Mouse (Mus musculus): ENCODE measurements around the gene Lrba. TPM values are rescaled to one million over a fixed set of nuclear protein-coding genes. Genes with fewer than 3 reads are reported as not detected.

Lrba gene
- polyA plus RNA-seq, 1 experiment = 5.6 TPM

DNA sequence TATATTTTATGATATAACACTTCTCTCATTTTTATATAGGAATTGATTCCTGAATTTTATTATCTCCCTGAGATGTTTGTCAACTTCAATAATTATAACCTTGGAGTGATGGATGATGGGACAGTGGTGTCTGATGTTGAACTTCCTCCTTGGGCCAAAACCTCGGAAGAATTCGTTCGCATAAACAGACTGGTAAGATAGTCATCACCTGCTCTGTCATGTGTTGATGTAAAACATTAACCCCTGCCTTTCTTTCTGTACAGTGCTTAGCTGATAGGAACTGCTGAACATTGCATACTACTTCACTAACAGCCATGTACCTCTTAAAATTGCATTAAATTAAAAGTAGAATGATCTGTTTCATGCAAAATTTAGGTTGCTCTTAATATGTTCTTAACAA lies 439.9 kb downstream of the Lrba start:
- Histone ChIP-seq H3ac (ENCODE audit: control insufficient read depth, insufficient read length) (no peak overlapping the region), H3K4me2 (ENCODE audit: low read depth) (no peak overlapping the region), H3K4me3 (no peak overlapping the region), H3K79me2 (ENCODE audit: control insufficient read depth, insufficient read depth) (no peaks in the 10 kb centered on the region), H3K27me3 (ENCODE audit: control insufficient read depth, insufficient read depth, insufficient read length) (no peaks in the 10 kb centered on the region), H3K36me3 (ENCODE audit: control insufficient read depth, insufficient read depth) (no peaks in the 10 kb centered on the region)
- TF ChIP-seq USF1 (IDR thresholded peaks at IDR 0.05; ENCODE audit: low read depth) (no peak), TCF3 (IDR thresholded peaks at IDR 0.05; ENCODE audit: insufficient read length, low read depth) (no peak), TCF12 (IDR thresholded peaks at IDR 0.05; ENCODE audit: insufficient read depth, poor library complexity, severe bottlenecking) (no peak), POLR2A (IDR thresholded peaks at IDR 0.05; ENCODE audit: insufficient read length, low read depth) (no peak), CEBPB (IDR thresholded peaks at IDR 0.05; ENCODE audit: insufficient read depth, poor library complexity, severe bottlenecking) (no peak), MYOG (IDR thresholded peaks at IDR 0.05; ENCODE audit: control insufficient read depth in 1 of 3, insufficient read depth in 1 of 3, insufficient read length in 2 of 3, low read depth in 2 of 3) (no peak), SRF (IDR thresholded peaks at IDR 0.05; ENCODE audit: control insufficient read depth, insufficient read length, low read depth) (no peak), E2F4 (IDR thresholded peaks at IDR 0.05; ENCODE audit: insufficient read depth) (no peak)

DNA sequence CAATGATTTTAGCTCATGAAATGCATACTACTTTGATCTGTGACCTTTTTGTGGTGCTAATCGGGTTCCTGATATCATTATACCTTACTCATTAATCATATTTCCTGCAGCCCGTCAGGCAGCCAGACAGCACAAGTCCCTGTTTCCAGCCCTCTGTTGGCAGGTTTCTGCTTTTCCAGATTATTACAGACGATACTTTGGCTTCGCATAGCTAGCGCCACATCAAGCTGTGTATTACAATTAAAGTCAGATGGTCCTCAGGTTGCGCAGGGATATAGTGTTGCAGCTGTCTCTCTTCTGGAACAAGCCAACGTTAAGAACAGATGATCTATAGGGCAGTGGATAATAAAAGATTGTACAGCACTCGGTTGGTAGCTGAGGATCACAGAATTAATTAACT lies 443.7 kb downstream of the Lrba start:
- Histone ChIP-seq H3K4me3 (no peak overlapping the region), H3ac (ENCODE audit: control insufficient read depth, insufficient read length) (no peak overlapping the region), H3K36me3 (ENCODE audit: control insufficient read depth, insufficient read depth) (no peaks in the 10 kb centered on the region), H3K4me2 (ENCODE audit: low read depth) (no peak overlapping the region), H3K79me2 (ENCODE audit: control insufficient read depth, insufficient read depth) (no peaks in the 10 kb centered on the region), H3K27me3 (ENCODE audit: control insufficient read depth, insufficient read depth, insufficient read length) (no peaks in the 10 kb centered on the region)
- no peak for TF ChIP-seq TCF12 (IDR thresholded peaks at IDR 0.05; ENCODE audit: insufficient read depth, poor library complexity, severe bottlenecking)
- TF ChIP-seq REST (IDR thresholded peaks at IDR 0.05; ENCODE audit: insufficient read depth, insufficient read length) = no peak
- no peak for TF ChIP-seq USF1 (IDR thresholded peaks at IDR 0.05; ENCODE audit: low read depth)
- TF ChIP-seq MYOG (IDR thresholded peaks at IDR 0.05; ENCODE audit: control insufficient read depth in 1 of 3, insufficient read depth in 1 of 3, insufficient read length in 2 of 3, low read depth in 2 of 3) = no peak
- no peak for TF ChIP-seq CEBPB (IDR thresholded peaks at IDR 0.05; ENCODE audit: insufficient read depth, poor library complexity, severe bottlenecking)
- no peak for TF ChIP-seq E2F4 (IDR thresholded peaks at IDR 0.05; ENCODE audit: insufficient read depth)
- TF ChIP-seq TCF3 (IDR thresholded peaks at IDR 0.05; ENCODE audit: insufficient read length, low read depth) = no peak
- no peak for TF ChIP-seq SRF (IDR thresholded peaks at IDR 0.05; ENCODE audit: control insufficient read depth, insufficient read length, low read depth)
- no peak for TF ChIP-seq MYOD1 (IDR thresholded peaks at IDR 0.05; ENCODE audit: control insufficient read depth in 1 of 3, insufficient read length in 2 of 3, low read depth in 2 of 3)
- no peak for TF ChIP-seq MAX (IDR thresholded peaks at IDR 0.05; ENCODE audit: low read depth)
- TF ChIP-seq POLR2AphosphoS2 (IDR thresholded peaks at IDR 0.05; ENCODE audit: insufficient read length, low read depth) = no peak
- no peak for TF ChIP-seq POLR2A (IDR thresholded peaks at IDR 0.05; ENCODE audit: insufficient read length, low read depth)

DNA sequence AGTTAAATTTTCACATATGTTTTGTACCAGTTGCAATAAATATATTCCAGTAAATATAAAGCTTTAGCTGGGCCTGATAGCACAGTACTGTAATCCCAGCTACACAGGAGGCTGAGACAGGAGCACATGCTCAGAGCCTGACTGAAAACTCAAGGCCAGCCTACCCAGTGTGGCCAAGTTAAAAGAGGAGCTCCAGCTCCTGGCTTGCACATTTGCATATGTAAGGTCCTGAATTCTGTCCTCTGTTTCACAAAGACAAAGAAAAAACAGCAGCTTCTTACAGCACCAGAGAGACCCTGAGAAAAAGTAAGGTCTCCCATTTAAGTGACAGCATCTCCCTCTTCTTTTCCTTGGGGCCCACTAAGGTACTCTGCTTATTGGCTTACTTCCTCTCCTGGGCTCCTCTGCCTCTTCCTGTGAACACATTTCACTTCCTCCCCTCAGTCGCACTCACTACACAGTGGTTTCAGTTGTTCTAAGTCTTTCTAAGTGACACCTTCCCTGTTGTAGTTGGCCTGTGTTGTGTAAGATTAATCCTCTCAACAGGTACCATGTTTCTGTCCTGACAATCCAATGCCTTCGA lies 453.2 kb downstream of the Lrba start:
- Histone ChIP-seq H3K4me2 (ENCODE audit: low read depth) (no peak overlapping the region), H3K36me3 (ENCODE audit: control insufficient read depth, insufficient read depth) (no peaks in the 10 kb centered on the region), H3K27me3 (ENCODE audit: control insufficient read depth, insufficient read depth, insufficient read length) (no peaks in the 10 kb centered on the region), H3K4me3 (no peak overlapping the region), H3ac (ENCODE audit: control insufficient read depth, insufficient read length) (no peak overlapping the region), H3K79me2 (ENCODE audit: control insufficient read depth, insufficient read depth) (no peaks in the 10 kb centered on the region)
- TF ChIP-seq CEBPB (IDR thresholded peaks at IDR 0.05; ENCODE audit: insufficient read depth, poor library complexity, severe bottlenecking) (no peak), TCF3 (IDR thresholded peaks at IDR 0.05; ENCODE audit: insufficient read length, low read depth) (no peak), MAX (IDR thresholded peaks at IDR 0.05; ENCODE audit: low read depth) (no peak), MYOD1 (IDR thresholded peaks at IDR 0.05; ENCODE audit: control insufficient read depth in 1 of 3, insufficient read length in 2 of 3, low read depth in 2 of 3) (no peak), TCF12 (IDR thresholded peaks at IDR 0.05; ENCODE audit: insufficient read depth, poor library complexity, severe bottlenecking) (no peak), MYOG (IDR thresholded peaks at IDR 0.05; ENCODE audit: control insufficient read depth in 1 of 3, insufficient read depth in 1 of 3, insufficient read length in 2 of 3, low read depth in 2 of 3) (no peak), SRF (IDR thresholded peaks at IDR 0.05; ENCODE audit: control insufficient read depth, insufficient read length, low read depth) (no peak), POLR2AphosphoS2 (IDR thresholded peaks at IDR 0.05; ENCODE audit: insufficient read length, low read depth) (no peak), POLR2A (IDR thresholded peaks at IDR 0.05; ENCODE audit: insufficient read length, low read depth) (no peak), USF1 (IDR thresholded peaks at IDR 0.05; ENCODE audit: low read depth) (no peak), REST (IDR thresholded peaks at IDR 0.05; ENCODE audit: insufficient read depth, insufficient read length) (no peak), E2F4 (IDR thresholded peaks at IDR 0.05; ENCODE audit: insufficient read depth) (no peak)

DNA sequence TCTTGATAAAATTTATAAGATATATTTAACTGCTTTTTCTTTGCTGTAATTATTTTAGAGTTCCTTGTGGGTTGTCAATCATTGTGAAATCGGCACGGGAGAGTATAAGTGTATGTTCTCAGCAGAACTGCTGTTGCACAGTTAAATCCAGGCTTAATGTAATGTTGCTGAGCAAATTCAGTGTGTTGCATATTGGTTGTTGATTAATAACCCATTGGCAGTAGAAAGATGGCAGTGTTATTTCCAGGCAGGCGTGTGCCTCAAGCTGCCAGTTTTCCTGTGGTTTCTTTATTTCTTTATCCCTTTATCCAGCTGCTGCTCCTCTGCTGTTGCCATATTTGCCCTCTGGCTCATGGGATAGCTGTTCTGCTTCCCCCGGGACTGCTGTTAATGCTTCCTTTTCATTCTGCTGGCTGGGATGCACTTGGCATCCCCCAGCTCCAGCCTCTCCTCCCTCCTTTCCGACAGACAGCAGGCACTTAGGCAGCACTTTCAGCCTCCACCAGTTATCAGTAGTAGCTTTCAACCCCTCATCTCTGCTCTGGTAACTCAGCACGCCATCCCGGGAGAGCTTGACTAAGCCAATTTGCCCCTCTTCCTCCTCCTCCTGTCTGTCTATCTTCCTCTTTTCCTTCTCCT lies 463.2 kb downstream of the Lrba start:
- Histone ChIP-seq H3K36me3 (ENCODE audit: control insufficient read depth, insufficient read depth) (no peaks in the 10 kb centered on the region), H3K4me3 (no peak overlapping the region), H3ac (ENCODE audit: control insufficient read depth, insufficient read length) (no peak overlapping the region), H3K4me2 (ENCODE audit: low read depth) (peak overlapping the region; percentile 44), H3K79me2 (ENCODE audit: control insufficient read depth, insufficient read depth) (no peaks in the 10 kb centered on the region), H3K27me3 (ENCODE audit: control insufficient read depth, insufficient read depth, insufficient read length) (no peaks in the 10 kb centered on the region)
- TF ChIP-seq POLR2AphosphoS2 (IDR thresholded peaks at IDR 0.05; ENCODE audit: insufficient read length, low read depth) = no peak
- peak in 1 of 3 experiments; percentile 4 for TF ChIP-seq MYOD1 (IDR thresholded peaks at IDR 0.05; ENCODE audit: control insufficient read depth in 1 of 3, insufficient read length in 2 of 3, low read depth in 2 of 3)

DNA sequence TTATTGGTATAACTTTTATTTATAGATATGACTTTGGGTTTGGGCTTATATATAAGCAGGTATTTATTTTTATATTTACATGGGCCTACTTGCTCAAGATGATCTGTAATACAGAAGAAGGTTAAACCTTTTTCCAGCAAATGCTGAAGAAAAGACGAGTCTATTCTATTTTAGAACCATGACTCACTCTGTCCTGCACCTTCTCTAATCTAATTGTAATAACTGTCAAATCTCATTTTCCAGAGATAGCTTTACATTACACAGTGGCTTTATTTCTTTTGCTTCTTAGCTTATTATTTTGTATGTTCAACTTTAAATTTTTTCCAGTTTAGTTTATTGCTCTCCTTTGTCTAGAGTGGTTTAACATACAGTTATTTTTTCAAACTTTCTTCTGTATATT lies 464.0 kb downstream of the Lrba start:
- no peaks in the 10 kb centered on the region for H3K27me3 ChIP-seq (ENCODE audit: control insufficient read depth, insufficient read depth, insufficient read length)
- H3K4me3 ChIP-seq = no peak overlapping the region
- H3K79me2 ChIP-seq (ENCODE audit: control insufficient read depth, insufficient read depth) = no peaks in the 10 kb centered on the region
- no peaks in the 10 kb centered on the region for H3K36me3 ChIP-seq (ENCODE audit: control insufficient read depth, insufficient read depth)
- no peak overlapping the region for H3K4me2 ChIP-seq (ENCODE audit: low read depth)
- H3ac ChIP-seq (ENCODE audit: control insufficient read depth, insufficient read length) = no peak overlapping the region
- TF ChIP-seq CEBPB (IDR thresholded peaks at IDR 0.05; ENCODE audit: insufficient read depth, poor library complexity, severe bottlenecking) (no peak), E2F4 (IDR thresholded peaks at IDR 0.05; ENCODE audit: insufficient read depth) (no peak)
